Mouse (Mus musculus) spleen, adult 18-20 months (tissue): Measurements from ENCODE around the gene Fcmr.

Experiments used
- DNase-seq, 2 experiments: peaks; one replicate each; pipeline ENCODE4 v3.0.0; 2022; ENCODE audit warnings: mixed read lengths in 2 of 2

Fcmr gene

DNA sequence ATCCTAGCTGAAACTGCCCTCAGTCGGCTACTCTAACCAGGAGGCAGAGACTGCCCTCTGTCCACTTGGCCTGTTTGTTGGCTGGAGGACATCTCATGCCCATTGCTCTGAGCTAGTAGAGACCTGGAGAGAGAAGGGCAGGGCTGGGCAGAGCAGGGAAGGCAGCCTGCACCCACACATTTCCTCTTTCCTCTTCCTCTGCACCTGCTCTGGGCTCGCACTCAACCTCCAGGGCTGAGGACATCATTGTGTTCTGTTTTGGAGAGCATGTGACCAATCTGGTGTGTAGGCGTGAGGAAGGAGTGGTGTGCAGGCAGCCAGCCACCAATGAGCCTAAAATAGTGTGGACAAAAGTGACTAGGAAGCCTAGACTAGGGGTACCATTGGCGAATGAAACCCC lies 1.2 kb upstream of the Fcmr start:
- DNase-seq, result peak; percentile 57 to 75

DNA sequence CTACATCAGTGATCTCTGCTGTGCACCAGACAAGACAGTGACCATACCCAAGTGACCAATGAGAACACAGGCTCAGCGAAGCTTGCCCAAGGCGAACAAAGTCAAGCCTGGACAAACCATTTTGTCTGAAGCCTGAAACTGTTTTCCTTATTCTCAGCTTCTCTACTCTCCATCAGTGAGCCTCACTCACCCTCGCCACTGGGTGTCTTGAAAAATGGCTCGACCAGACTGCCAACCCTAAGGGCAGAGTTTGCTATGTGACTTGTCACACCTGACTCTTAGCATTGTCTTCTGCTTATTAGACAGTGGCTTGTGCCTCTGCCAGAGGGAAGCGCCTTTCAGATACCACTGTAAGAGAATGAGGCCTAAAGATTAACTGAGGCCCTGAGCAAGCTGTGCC lies 728 bp upstream of the Fcmr start:
- no peak for DNase-seq

DNA sequence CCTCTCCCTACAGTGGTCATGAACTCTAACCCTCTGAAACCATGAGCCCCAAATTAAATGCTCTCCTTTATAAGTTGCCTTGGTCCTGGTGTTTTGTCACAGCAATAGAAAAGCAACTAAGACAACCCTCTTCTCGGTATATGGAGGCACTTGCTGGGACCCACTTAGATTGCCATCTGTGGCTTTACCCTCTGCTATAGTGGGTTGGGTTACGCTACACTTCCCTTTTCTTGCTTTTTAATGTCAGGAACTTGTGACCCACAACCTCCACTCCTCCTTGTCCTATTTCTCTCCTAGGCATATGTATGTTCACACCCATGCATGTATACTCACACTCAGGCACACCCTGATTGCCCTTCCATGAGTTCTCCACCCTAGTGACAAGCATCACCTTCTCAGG lies 7.4 kb downstream of the Fcmr start:
- DNase-seq, result no peak

DNA sequence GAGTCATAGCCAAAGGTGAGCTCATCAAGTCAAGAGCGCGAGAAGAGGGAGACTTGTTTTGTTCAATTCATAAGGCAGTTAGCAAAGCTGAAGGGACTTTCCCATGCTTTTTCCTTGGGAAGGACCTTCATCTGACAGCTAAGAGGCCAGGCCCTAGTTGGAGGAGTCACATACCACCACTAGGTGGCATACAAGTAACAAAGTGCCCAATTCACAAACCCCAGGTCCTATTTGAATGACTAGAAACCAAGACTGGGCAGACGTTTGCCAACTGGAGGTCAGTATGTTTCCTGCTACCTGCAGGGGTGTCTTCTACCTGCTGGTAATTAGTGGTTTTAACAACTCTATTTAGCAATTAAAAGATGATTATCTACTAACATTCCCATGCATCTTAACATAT lies 9.7 kb downstream of the Fcmr start:
- DNase-seq, result no peak

DNA sequence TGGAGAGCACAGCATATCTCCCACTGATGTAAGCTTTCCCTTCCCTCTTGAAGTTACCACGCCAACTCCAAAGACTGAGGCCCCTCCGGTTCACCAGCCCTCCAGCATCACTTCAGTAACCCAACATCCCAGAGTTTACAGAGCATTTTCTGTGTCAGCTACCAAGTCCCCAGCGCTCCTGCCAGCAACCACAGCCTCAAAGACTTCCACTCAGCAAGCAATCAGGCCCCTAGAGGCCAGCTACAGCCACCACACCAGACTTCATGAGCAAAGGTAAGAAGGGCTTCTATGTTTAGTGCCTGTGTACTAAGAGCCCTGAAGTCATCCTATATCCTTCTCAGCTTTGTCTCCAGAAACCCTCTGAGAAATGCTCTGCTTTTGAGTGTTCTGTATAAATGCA lies 10.4 kb downstream of the Fcmr start:
- no peak for DNase-seq

DNA sequence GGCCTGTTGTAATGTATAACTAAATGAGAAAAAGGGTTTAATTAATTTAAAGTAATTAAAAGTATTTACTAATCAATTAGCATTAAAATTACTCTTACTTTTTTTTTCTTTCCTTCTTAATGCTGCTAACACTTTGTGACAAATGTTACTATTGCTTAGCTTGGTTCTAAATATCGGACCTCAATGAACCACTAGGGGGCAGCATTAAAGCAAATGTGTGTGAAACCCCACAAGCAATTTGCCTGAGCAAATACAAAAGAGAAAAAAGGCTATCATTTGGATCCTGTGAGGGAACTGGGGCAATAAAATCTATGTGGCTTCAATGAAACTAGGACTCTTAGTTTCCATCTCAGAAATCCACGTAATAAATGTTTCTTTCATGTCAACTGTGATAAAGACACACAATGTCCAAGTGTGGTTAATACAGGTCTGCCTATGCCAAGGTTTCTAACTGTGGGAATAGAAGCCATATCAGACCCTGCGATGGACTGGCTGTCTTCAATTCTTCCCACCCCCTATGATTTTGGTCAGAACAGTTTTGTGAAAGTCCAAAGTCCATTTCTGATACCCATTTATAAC lies 11.6 kb downstream of the Fcmr start:
- DNase-seq, result no peak

DNA sequence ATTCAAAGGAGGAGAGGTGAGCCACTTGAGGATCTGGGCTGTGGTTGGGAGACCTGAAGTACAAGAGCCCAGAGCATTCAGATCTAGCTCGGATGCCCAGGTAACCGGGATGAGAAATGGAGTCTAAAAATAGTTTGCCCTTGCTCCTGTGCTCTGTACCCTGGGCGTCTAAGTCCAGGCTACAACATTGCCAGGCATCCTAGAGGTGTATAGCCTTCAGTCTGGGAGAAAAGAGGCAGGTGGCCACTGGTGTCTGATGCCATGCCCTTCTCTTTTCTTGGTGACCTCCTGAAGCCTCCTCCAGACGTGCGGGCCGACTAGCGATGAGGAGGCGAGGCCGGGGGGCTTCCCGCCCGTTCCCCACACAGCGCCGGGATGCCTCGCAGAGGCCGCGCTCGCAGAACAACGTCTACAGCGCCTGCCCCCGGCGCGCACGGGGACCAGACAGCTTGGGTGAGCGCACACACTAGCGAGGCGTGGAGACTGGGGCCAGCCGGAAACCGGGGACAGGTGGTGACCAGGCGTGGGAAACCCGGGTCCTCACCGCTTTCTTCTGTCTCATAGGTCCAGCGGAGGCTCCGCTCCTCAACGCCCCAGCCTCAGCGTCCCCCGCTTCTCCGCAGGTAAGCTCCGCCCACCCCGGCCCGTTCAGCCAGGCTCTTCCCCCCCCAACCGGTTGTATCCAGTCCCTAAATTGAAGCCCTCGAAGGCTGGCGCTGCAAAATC lies 12.6 kb downstream of the Fcmr start:
- DNase-seq, result peak; percentile 24 to 42

DNA sequence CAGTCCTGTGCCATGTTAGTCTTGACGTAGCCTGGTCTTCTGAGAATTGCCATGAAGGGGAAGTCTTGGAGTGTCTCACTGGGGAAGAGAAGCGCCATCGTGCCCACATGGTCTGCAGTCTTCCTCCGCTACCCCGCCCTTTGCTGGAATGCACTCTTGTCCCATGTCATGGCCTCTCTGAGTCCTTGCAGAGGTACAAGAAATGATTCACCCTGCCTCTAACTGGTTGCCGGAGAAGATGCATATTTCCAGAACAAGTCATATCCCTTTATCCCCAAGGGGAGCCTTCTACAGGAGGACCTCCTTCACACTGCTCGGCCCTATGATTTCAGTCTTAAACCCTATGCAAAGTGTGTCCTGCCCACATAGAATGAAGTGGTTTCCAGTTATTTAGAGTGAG lies 14.5 kb downstream of the Fcmr start:
- DNase-seq, result no peak

DNA sequence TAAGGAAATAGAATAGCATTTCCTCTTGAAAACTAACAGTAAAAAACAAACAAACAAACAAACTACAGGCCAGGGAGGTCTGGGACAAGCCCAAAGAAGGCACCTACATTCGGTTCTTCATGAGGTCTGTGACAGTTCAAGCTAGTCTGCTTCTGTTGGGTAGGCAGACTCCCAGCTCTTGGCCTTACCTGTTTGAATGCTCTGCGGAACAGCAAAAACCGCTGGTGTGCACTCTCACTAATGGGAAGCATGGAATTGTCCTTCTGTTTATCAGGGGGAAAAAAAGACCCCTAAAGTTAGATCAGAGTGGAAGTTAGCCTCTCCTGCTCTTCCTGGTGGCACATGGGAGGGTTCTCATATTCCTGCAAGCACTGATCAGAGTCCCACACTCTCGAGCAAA lies 17.7 kb downstream of the Fcmr start:
- no peak for DNase-seq

DNA sequence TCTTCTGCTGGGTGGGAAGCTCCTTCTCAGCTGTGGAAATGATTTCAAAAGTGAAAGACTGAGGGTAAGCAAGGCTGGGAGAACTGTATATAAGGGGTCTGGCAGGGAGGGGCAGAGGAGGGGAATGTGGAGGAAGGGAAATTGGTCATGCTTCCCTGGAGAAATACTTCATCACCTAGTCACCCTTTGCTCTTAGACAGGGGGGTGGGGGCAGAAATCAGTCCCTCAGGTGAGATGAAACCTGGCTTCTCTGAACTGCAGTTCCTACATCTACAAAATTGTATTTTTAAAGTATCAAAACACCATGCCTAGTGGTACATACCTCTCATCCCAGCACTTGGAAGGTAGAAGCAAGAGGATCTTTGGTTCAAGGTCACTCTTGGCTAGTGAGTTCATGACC lies 21.9 kb downstream of the Fcmr start, which contains the start of gene Il24:
TSS of gene Il24 (minus strand) at position 101 of the 400 bp plus-strand sequence.
- DNase-seq, result no peak

DNA sequence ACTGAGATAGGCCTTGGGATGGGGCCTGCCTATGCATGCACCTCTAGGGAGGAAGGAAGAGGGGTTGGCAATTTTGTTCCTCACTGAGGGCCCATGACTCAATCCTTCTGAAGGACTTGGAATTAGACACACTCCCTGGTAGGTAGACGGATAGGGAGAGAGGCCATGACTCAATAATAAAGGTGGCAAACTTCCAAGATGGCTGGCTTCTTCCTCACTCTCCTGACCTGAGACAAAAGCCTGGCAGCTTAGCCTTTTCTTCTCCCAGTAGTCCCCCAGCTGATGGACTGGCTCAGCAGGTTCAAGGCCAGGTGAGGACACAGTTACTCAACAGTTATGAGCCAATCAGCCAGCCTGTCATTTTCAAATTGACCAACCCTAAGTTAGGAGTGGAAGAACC lies 27.0 kb downstream of the Fcmr start:
- no peak for DNase-seq

DNA sequence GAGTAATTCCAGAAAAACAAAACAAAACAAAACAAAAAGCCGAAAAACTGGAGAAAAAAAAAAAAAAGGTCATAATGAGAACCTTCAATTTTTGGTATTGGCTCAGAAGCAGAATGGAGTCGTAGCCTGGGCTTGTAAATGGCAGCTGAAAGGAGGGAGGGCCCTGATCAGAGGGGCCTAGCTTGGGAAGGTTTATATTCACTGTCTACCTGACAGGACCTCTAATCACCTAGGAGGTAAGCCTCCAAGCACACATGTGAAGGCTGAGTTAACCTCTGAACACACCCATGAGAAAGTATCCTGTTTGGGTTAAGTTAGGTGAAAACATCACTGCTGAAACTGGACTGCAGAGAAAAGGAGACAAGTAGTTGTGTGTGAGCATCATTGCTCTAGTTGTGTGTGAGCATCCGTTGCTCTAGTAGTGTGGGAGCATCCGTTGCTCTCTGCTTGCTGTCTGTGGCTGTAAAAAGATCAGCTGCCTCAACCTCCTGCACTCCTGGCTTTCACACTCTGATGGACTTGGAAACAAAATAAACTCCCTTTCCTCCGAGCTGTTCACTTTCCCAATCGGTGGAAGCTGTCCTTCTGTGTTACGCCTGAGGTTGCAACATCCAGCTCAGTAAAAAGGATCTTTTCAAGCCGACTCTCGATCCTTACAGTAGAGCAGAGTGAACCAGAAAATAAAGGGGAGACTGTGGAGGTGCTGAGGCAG lies 28.0 kb downstream of the Fcmr start:
- no peak for DNase-seq

DNA sequence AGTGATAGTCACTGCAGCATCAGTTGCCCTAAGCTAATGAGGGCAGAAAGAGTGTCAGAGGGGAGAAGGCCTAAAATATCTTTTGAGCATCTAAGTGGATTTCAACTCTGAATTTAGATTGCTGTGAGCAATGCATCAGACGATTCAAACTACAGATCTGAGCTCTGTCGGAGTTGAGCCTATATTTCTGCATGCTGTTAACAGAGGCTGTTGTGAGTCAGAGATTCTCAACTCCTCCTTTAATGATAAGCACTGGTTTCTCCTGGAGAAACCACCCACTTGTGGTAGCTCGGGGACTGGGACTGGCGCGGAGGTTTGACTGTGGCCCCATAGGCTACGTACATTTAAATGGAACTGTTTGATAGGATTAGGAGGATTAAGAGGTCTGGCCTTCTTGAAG lies 29.0 kb downstream of the Fcmr start:
- DNase-seq, result no peak

DNA sequence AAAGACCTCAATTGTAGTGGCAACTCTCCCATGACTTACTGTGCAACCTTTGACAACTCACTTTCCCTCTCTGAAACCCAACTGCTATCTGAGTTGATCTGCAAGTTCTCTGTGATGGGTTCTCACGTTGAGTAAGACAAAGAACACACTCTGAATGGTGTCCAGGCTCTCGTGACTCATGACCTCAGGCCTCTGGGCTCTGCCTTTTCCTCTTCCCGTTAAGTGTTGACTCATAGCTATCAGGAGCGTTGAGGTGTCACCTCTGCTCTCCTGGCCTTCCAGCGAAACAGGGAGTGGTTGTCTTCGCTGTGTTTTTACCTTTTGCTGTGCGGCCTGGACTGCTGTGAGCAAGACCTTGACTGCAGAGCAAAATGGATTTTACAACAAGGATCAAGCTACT lies 37.0 kb downstream of the Fcmr start:
- no peak for DNase-seq

DNA sequence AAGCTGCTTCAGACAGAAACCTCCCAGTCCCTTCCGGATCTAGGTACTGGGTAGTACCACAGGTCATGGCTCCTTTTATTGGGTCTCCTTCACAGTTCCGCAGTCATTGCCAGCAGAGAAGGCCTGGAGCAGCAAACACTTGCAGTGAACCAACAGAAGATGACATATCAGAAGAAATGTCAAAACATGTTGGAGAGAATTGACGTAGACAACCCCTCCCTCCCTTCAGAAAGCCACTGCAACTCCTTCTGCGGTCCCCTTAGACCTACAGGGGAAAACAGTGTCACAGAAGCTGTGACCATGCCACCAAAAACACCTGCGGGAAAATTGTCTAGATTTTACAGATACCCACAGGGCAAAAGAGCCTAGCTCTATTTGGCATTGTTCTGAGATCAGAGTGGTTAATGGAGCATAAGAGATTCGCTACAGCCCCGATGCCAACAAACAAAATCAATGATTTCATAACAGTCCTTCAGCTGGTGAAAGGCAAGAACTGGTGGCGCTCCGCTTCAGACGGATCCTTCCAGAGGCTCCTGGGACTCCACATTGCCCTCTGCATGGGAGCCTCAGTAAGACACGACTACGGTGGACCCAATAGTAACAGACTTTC lies 46.0 kb downstream of the Fcmr start, which contains the start of gene Il20:
TSS of gene Il20 (minus strand) at position 51 of the 610 bp plus-strand sequence.
- DNase-seq, result no peak

DNA sequence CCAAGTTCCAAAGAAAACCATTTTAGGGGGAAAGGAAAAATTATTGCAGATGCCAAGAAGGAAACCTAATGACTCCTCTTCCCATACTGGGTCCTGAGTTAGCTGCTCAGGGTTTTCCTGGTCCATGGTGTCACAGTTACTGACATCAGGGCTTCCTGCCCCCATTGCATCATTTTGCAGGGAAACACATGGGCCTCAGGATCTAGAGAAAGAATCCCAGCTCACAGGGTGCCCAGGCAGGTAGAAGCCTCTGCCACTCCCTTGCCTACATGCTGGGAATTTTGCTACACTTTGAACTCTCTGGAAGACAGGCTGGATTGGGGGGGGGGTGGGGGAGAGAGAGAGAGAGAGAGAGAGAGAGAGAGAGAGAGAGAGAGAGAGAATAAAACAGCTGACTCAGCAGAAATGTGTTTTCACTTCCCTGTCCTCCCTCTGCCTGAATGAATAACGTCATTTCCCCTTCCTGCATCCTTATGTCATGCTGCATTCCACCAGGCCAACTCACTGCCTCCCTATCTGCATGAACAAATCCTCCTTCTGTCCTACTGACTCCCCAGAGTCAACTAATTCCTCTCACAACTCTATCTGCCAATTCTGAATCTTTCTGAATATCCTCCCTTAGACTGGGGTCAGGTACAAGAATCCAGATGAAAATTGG lies 53.0 kb downstream of the Fcmr start:
- DNase-seq, result no peak

DNA sequence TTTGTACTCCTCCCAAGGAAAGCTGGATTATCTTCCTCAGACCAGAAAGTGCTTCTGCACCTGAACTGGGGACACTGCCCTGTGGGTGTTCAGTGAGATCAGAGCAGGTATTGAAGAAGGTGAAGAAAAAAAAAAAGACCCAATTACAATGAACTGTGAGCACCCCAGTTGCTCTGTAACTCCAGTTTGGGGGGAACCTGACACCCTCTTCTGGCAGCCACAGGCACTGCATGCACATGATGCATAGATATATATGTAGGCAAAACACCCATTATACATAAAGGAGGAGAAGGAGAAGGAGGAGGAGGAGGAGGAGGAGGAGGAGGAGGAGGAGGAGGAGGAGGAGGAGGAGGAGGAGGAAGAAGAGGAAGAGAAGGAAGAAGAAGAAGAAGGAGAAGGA lies 61.0 kb downstream of the Fcmr start:
- peak in 1 of 2 experiments; percentile 51 for DNase-seq
